Mouse (Mus musculus) gastrocnemius, adult 18-20 months (tissue): Measurements from ENCODE around the gene Ces2b. TPM values are rescaled to one million over a fixed set of nuclear protein-coding genes. Genes with fewer than 3 reads are reported as not detected.

Experiments used
- total RNA-seq, 2 experiments: library from RNA; stranded (reverse); gene quantifications; 2 replicates each; pipeline ENCODE4 v1.2.3; 2021

Ces2b gene
- total RNA-seq, 2 experiments from 2014 or later, result 0.14 to 0.19 TPM

Other genes starting within 250 kb of the Ces2b start
- 1 to 10 TPM; 2.9 to 3.3 TPM for gene Pdp2, start 240.1 kb upstream of the Ces2b start, total RNA-seq
- under 1 TPM in 1 of 2 experiments, not detected in 1; 0.23 TPM for gene Cdh16, start 207.2 kb upstream of the Ces2b start, total RNA-seq
- gene Rrad, start 200.2 kb upstream of the Ces2b start, total RNA-seq, result 10 to 100 TPM in 1 of 2 experiments, 1 to 10 TPM in 1; 1.7 to 21.4 TPM
- 10 to 100 TPM; 40.2 to 43.4 TPM for gene Ciao2b, start 189.6 kb upstream of the Ces2b start, total RNA-seq
- gene Ces2a, start 97.6 kb upstream of the Ces2b start, total RNA-seq, result not detected
- under 1 TPM; 0.34 to 0.62 TPM for gene Ces2c, start 15.5 kb downstream of the Ces2b start, total RNA-seq
- under 1 TPM in 1 of 2 experiments, not detected in 1; 0.19 TPM for gene Ces2e, start 94.7 kb downstream of the Ces2b start, total RNA-seq
- not detected for gene Ces2f, start 115.8 kb downstream of the Ces2b start, total RNA-seq
- under 1 TPM; 0.40 to 0.50 TPM for gene Ces2g, start 130.1 kb downstream of the Ces2b start, total RNA-seq
- gene Ces2h, start 169.3 kb downstream of the Ces2b start, total RNA-seq, result not detected
- under 1 TPM in 1 of 2 experiments, not detected in 1; 0.57 TPM for gene Ces3a, start 217.0 kb downstream of the Ces2b start, total RNA-seq